Mouse (Mus musculus) midbrain, postnatal 0 days (tissue): Measurements from ENCODE around the gene Hmgb2. TPM values are rescaled to one million over a fixed set of nuclear protein-coding genes. Genes with fewer than 3 reads are reported as not detected.

ENCODE experiments used
- ATAC-seq: fragments of 200-750 bp; cut with Nextera tagmentation; 2 replicates; pipeline ENCODE4 v1.8.0; 2017; ENCODE audit warnings: moderate number of reproducible peaks, mild to moderate bottlenecking, moderate TSS enrichment, moderate library complexity; ENCODE audit not compliant: low FRiP score
- DNase-seq: peaks from one replicate; pipeline ENCODE4 v3.0.0-alpha.2; 2015; ENCODE audit warnings: low spot score
- H3K27ac ChIP-seq: fragments of 300-500 bp; sonication (generic); 2 replicates; pipeline ENCODE4 v1.5.1; 2014; ENCODE audit warnings: low read depth, mild to moderate bottlenecking, low read length, mixed read lengths
- H3K27me3 ChIP-seq: fragments of 300-500 bp; sonication (generic); 2 replicates; pipeline ENCODE4 v1.6.1; 2014; ENCODE audit warnings: low read length, control low read depth, mixed read lengths; ENCODE audit not compliant: insufficient read depth
- H3K36me3 ChIP-seq: fragments of 300-500 bp; sonication (generic); 2 replicates; pipeline ENCODE4 v1.6.1; 2014; ENCODE audit warnings: low read length, control low read depth, mixed read lengths; ENCODE audit not compliant: insufficient read depth
- H3K4me1 ChIP-seq: fragments of 300-500 bp; sonication (generic); 2 replicates; pipeline ENCODE4 v1.6.1; 2014; ENCODE audit warnings: mild to moderate bottlenecking, control low read depth, antibody characterized with exemption, low read length, mixed read lengths; ENCODE audit not compliant: insufficient read depth
- H3K4me2 ChIP-seq: fragments of 300-500 bp; sonication (generic); 2 replicates; pipeline ENCODE4 v1.6.1; 2014; ENCODE audit warnings: low read depth, mild to moderate bottlenecking, low read length, mixed read lengths; ENCODE audit not compliant: poor library complexity, severe bottlenecking
- H3K4me3 ChIP-seq: fragments of 300-500 bp; sonication (generic); 2 replicates; pipeline ENCODE4 v1.5.1; 2014; ENCODE audit warnings: low read depth, mild to moderate bottlenecking, low read length, moderate library complexity
- H3K9ac ChIP-seq: fragments of 300-500 bp; sonication (generic); replicated peaks from 2 replicates; pipeline ENCODE4 v1.6.1; 2014; ENCODE audit warnings: mild to moderate bottlenecking, low read length, moderate library complexity, mixed read lengths; ENCODE audit not compliant: poor library complexity, severe bottlenecking
- H3K9me3 ChIP-seq: fragments of 300-500 bp; sonication (generic); 2 replicates; pipeline ENCODE4 v1.6.1; 2016; ENCODE audit warnings: low read length, control low read depth
- CTCF ChIP-seq: IDR thresholded peaks from 2 replicates; pipeline ENCODE4 v1.5.1; 2016; ENCODE audit warnings: antibody characterized with exemption, mild to moderate bottlenecking
- WGBS: fragments of 180-500 bp; shearing (Covaris S2); extraction: QIAGEN DNeasy Blood & Tissue Kit; methylation state at CpG from one replicate; pipeline ENCODE4 v1.1.7; 2014; 5-methylcytosine and 5-hydroxymethylcytosine counted together
- polyA plus RNA-seq: library from polyadenylated mRNA; unstranded; fragments of >200 nt; fragmentation: Nextera tagmentation; extraction: Ambion mirVana; gene quantifications from 2 replicates; pipeline ENCODE4 v1.2.1, GENCODE M21; 2015
- total RNA-seq: library from RNA; depleted of rRNA; stranded (reverse); fragments of >200 nt; gene quantifications from 2 replicates; pipeline ENCODE4 v1.2.3, GENCODE M21; 2014; rRNA removed

Gene Hmgb2
- total RNA-seq (11.2 and 12.3 TPM in 2 replicates), polyA plus RNA-seq (34.8 and 50.4 TPM in 2 replicates)

- DNase-seq: peak; percentile 100
- TF ChIP-seq CTCF: no peak
Observed at GRCm38 (mm10) chr8:57511316-57512118, at the start of gene Hmgb2. Hmgb2 (plus strand) TSS chr8:57511907.

GRCm38 (mm10) chr8:57462839-57463238 lies 48.9 kb upstream of the Hmgb2 start:
- DNase-seq (no peak), ATAC-seq (no peak)
- no peak overlapping the region for H3K27ac ChIP-seq
- no peak overlapping the region for H3K4me2 ChIP-seq
- 48% methylated on average over 1 of the region's 1 CpGs for WGBS
- no peaks in the 10 kb centered on the region for H3K4me1 ChIP-seq
- no peaks in the 10 kb centered on the region for H3K36me3 ChIP-seq
- no peaks in the 10 kb centered on the region for H3K27me3 ChIP-seq
- TF ChIP-seq CTCF: no peak
- H3K9ac ChIP-seq: no peak overlapping the region
- H3K4me3 ChIP-seq: no peak overlapping the region
- H3K9me3 ChIP-seq: no peaks in the 10 kb centered on the region

More at GRCm38 (mm10) chr8:57511316-57512118, at the start of gene Hmgb2:
- under 1% methylated on average over 62 of the region's 63 CpGs for WGBS
- peak within 1 kb of the TSS; percentile 100 for H3K27ac ChIP-seq
- H3K9me3 ChIP-seq: no peaks in the 10 kb centered on the region
- no peaks in the 10 kb centered on the region for H3K36me3 ChIP-seq
- no peaks in the 10 kb centered on the region for H3K27me3 ChIP-seq
- peak within 1 kb of the TSS; percentile 87 for H3K4me3 ChIP-seq
- H3K9ac ChIP-seq: peak within 1 kb of the TSS; percentile 99
- peak; percentile 100 for ATAC-seq
- peak within 1 kb of the TSS; percentile 97 for H3K4me2 ChIP-seq
- H3K4me1 ChIP-seq: no peaks in the 10 kb centered on the region

GRCm38 (mm10) chr8:57463757-57464156 lies 48.0 kb upstream of the Hmgb2 start:
- H3K4me3 ChIP-seq: no peak overlapping the region
- no peak overlapping the region for H3K27ac ChIP-seq
- H3K4me2 ChIP-seq: no peak overlapping the region
- ATAC-seq (no peak), DNase-seq (no peak)
- no peaks in the 10 kb centered on the region for H3K9me3 ChIP-seq
- H3K9ac ChIP-seq: no peak overlapping the region
- 88% methylated on average over 3 of the region's 3 CpGs for WGBS
- no peaks in the 10 kb centered on the region for H3K4me1 ChIP-seq
- H3K36me3 ChIP-seq: no peaks in the 10 kb centered on the region
- no peaks in the 10 kb centered on the region for H3K27me3 ChIP-seq
- no peak for TF ChIP-seq CTCF

GRCm38 (mm10) chr8:57468624-57469023 lies 43.1 kb upstream of the Hmgb2 start:
- WGBS: 46% methylated on average over 5 of the region's 5 CpGs
- Histone ChIP-seq H3K4me1 (no peaks in the 10 kb centered on the region), H3K27ac (no peak overlapping the region), H3K36me3 (no peaks in the 10 kb centered on the region), H3K4me3 (no peak overlapping the region), H3K27me3 (no peaks in the 10 kb centered on the region), H3K4me2 (no peak overlapping the region), H3K9me3 (no peaks in the 10 kb centered on the region), H3K9ac (no peak overlapping the region)
- no peak for TF ChIP-seq CTCF
- DNase-seq (peak; percentile 58), ATAC-seq (no peak)

GRCm38 (mm10) chr8:57470863-57471262 lies 40.8 kb upstream of the Hmgb2 start:
- no peak for TF ChIP-seq CTCF
- no peaks in the 10 kb centered on the region for H3K36me3 ChIP-seq
- H3K4me2 ChIP-seq: no peak overlapping the region
- H3K9me3 ChIP-seq: no peaks in the 10 kb centered on the region
- no peak for DNase-seq
- no peak overlapping the region for H3K9ac ChIP-seq
- no peak overlapping the region for H3K27ac ChIP-seq
- no peaks in the 10 kb centered on the region for H3K27me3 ChIP-seq
- no peak for ATAC-seq
- no peak overlapping the region for H3K4me3 ChIP-seq
- WGBS: 93% methylated on average over 5 of the region's 5 CpGs
- no peaks in the 10 kb centered on the region for H3K4me1 ChIP-seq

GRCm38 (mm10) chr8:57473751-57474150 lies 38.0 kb upstream of the Hmgb2 start:
- no peak overlapping the region for H3K4me2 ChIP-seq
- 86% methylated on average over 6 of the region's 6 CpGs for WGBS
- ATAC-seq: no peak

More at GRCm38 (mm10) chr8:57473751-57474150, 38.0 kb upstream of the Hmgb2 start:
- no peaks in the 10 kb centered on the region for H3K4me1 ChIP-seq
- no peak for TF ChIP-seq CTCF
- no peaks in the 10 kb centered on the region for H3K27me3 ChIP-seq
- DNase-seq: no peak
- H3K4me3 ChIP-seq: no peak overlapping the region
- no peaks in the 10 kb centered on the region for H3K36me3 ChIP-seq
- H3K9ac ChIP-seq: no peak overlapping the region
- H3K9me3 ChIP-seq: no peaks in the 10 kb centered on the region
- no peak overlapping the region for H3K27ac ChIP-seq
